Mouse (Mus musculus) splenic B cell, adult 2 months (primary cell): ENCODE results near the gene D230025D16Rik.
"Not testable (repeated sequence)": the region's sequence is repeated elsewhere in the genome, so short reads cannot be mapped to it uniquely, and the experiment has no call there.

Source experiments
- DNase-seq: peaks from one replicate; pipeline ENCODE4 v3.0.0-alpha.2; 2011; ENCODE audit warnings: low read depth, low spot score
- H3K27me3 ChIP-seq: 2 replicates; pipeline ENCODE4 v1.6.1; 2012; ENCODE audit warnings: mild to moderate bottlenecking, low read length, moderate library complexity, mixed read lengths; ENCODE audit not compliant: control insufficient read depth, poor library complexity, insufficient read depth, severe bottlenecking
- H3K36me3 ChIP-seq: 2 replicates; pipeline ENCODE4 v1.6.1; 2012; ENCODE audit warnings: mild to moderate bottlenecking, low read length, moderate library complexity, mixed read lengths; ENCODE audit not compliant: control insufficient read depth, poor library complexity, insufficient read depth, severe bottlenecking

The D230025D16Rik gene

GRCm38 (mm10) chr8:105289805-105290460 lies 65.0 kb downstream of the D230025D16Rik start, which contains the start of gene 4931428F04Rik:
TSS of gene 4931428F04Rik (minus strand) at chr8:105289864.
- Histone ChIP-seq H3K36me3 (no peaks in the 10 kb centered on the region), H3K27me3 (no peaks in the 10 kb centered on the region)
- DNase-seq, result peak; percentile 59

- peak; percentile 94 for DNase-seq
- Histone ChIP-seq H3K36me3 (no peaks in the 10 kb centered on the region), H3K27me3 (no peaks in the 10 kb centered on the region)
Measured at GRCm38 (mm10) chr8:105290554-105291314, 65.8 kb downstream of the D230025D16Rik start.

GRCm38 (mm10) chr8:105291364-105291763 lies 66.4 kb downstream of the D230025D16Rik start:
- H3K27me3 ChIP-seq, H3K36me3 ChIP-seq, DNase-seq: not testable (repeated sequence)

GRCm38 (mm10) chr8:105291802-105292201 lies 66.9 kb downstream of the D230025D16Rik start:
- DNase-seq, result peak; percentile 48
- H3K36me3 ChIP-seq, H3K27me3 ChIP-seq: not testable (repeated sequence)

GRCm38 (mm10) chr8:105292471-105292870 lies 67.5 kb downstream of the D230025D16Rik start:
- no peak for DNase-seq
- H3K27me3 ChIP-seq, result no peaks in the 10 kb centered on the region
- H3K36me3 ChIP-seq, result no peaks in the 10 kb centered on the region

DNA sequence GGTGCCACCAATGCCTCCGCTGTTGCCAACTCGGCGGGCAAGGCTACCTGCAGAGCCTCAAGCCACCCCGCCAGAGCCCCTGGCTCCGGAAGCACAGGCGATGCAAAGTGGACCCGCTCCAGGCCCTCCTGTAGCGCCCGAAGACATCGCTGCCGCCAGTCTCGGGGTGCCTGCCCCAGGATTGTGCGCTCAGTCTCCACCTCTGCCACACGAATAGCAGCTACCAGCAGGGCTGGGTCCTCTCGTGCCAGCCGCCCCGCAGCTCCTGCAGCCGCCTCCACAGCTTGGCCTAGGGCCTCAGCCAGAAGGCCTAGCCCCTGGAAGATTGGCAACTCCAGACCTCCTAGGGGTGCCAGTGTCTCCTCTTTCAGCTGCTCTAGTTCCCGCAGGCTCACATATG lies 68.5 kb downstream of the D230025D16Rik start:
- no peak for DNase-seq
- H3K27me3 ChIP-seq, result no peaks in the 10 kb centered on the region
- H3K36me3 ChIP-seq, result no peaks in the 10 kb centered on the region

- no peaks in the 10 kb centered on the region for H3K36me3 ChIP-seq
- no peaks in the 10 kb centered on the region for H3K27me3 ChIP-seq
- DNase-seq, result no peak
Measured at GRCm38 (mm10) chr8:105294776-105295175, 69.8 kb downstream of the D230025D16Rik start.

- Histone ChIP-seq H3K27me3 (no peaks in the 10 kb centered on the region), H3K36me3 (no peaks in the 10 kb centered on the region)
- DNase-seq, result no peak
Measured at GRCm38 (mm10) chr8:105295256-105295655, 70.3 kb downstream of the D230025D16Rik start.

- no peaks in the 10 kb centered on the region; the same call in none of the 2 replicates for H3K36me3 ChIP-seq
- no peaks in the 10 kb centered on the region for H3K27me3 ChIP-seq
- DNase-seq, result no peak
Measured at GRCm38 (mm10) chr8:105295895-105296573, 71.1 kb downstream of the D230025D16Rik start, which contains the start of gene Exoc3l. TSS of gene Exoc3l (minus strand) at chr8:105296101.

DNA sequence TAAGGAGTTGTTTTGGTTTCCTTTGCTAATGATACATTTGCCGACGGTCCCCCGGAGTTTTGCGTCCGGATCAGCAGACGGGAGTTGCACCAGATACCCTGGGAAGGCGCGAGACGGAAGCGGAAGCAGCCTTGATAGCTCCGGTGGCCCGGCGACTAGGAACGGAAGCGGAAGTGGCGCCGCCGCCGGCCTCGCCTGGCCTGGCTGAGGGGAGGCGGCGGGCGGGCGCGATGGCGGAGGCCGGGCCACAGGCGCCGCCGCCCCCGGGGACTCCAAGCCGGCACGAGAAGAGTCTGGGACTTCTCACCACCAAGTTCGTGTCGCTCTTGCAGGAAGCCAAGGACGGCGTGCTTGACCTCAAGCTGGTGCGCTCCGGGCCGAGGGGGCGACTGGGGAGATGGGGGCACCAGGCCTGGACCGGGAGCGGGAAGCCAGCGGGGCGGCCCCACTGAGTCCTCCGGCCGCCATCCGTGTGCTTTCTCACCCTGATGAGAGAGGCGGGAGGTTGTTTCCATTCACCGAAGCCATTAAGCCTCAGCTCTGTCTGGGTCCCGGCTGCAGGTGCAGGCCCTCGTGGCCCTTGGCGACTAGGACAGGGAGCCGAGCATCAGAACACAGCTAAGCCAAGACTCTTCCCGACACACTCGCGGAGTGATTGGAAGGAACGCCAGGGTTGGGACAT lies 72.7 kb downstream of the D230025D16Rik start, which contains the start of gene E2f4:
TSS of gene E2f4 (plus strand) at position 153 of the 682 bp plus-strand sequence.
- no peaks in the 10 kb centered on the region for H3K27me3 ChIP-seq
- peak; percentile 90 for DNase-seq
- H3K36me3 ChIP-seq, result peaks cover 8% of the 10 kb centered on the region

GRCm38 (mm10) chr8:105298351-105299252 lies 73.7 kb downstream of the D230025D16Rik start:
- H3K27me3 ChIP-seq, result no peaks in the 10 kb centered on the region
- no peak for DNase-seq
- H3K36me3 ChIP-seq, result peaks cover 12% of the 10 kb centered on the region

- peaks cover 12% of the 10 kb centered on the region for H3K36me3 ChIP-seq
- no peak for DNase-seq
Measured at GRCm38 (mm10) chr8:105299962-105300361, 75.0 kb downstream of the D230025D16Rik start.

More at GRCm38 (mm10) chr8:105299962-105300361, 75.0 kb downstream of the D230025D16Rik start:
- no peaks in the 10 kb centered on the region for H3K27me3 ChIP-seq
